Mouse (Mus musculus): ENCODE measurements around the gene Mlxipl. TPM values are rescaled to one million over a fixed set of nuclear protein-coding genes. Genes with fewer than 3 reads are reported as not detected.

Gene Mlxipl
- total and polyA plus RNA-seq, 3 experiments: not detected

- no peak for DNase-seq (ENCODE audit: low read depth, low spot score)
- H3K9ac ChIP-seq (ENCODE audit: control insufficient read depth, low read depth, low read length, poor library complexity, severe bottlenecking): no peak overlapping the region
- H3K79me2 ChIP-seq (ENCODE audit: control insufficient read depth, insufficient read depth, low read length, poor library complexity): no peaks in the 10 kb centered on the region
- no peaks in the 10 kb centered on the region for H3K9me3 ChIP-seq (replicated peaks; ENCODE audit: insufficient read depth, low read length)
- no peaks in the 10 kb centered on the region for H3K4me1 ChIP-seq (ENCODE audit: control insufficient read depth in 1 of 2, insufficient read depth in 2 of 2, low read length in 2 of 2)
- H3K4me3 ChIP-seq (ENCODE audit: control insufficient read depth in 1 of 2, insufficient read depth in 1 of 2, low read depth in 2 of 2, low read length in 2 of 2): no peak overlapping the region
- no peaks in the 10 kb centered on the region for H3K27me3 ChIP-seq (ENCODE audit: control insufficient read depth in 1 of 2, insufficient read depth in 2 of 2, low read length in 2 of 2)
- H3K36me3 ChIP-seq (ENCODE audit: control insufficient read depth in 1 of 2, insufficient read depth in 2 of 2, low read length in 2 of 2): no peaks in the 10 kb centered on the region
- TF ChIP-seq MAZ (IDR thresholded peaks at IDR 0.05; ENCODE audit: low read depth, low read length) (no peak), RAD21 (IDR thresholded peaks at IDR 0.05; ENCODE audit: low read depth, low read length) (no peak), UBTF (IDR thresholded peaks at IDR 0.05; ENCODE audit: borderline replicate concordance, insufficient read depth, low read depth, low read length) (no peak), NRF1 (IDR thresholded peaks at IDR 0.05; ENCODE audit: insufficient read depth, low read depth, low read length, poor library complexity, severe bottlenecking) (no peak), MEF2A (IDR thresholded peaks at IDR 0.05; ENCODE audit: extremely low read depth, insufficient replicate concordance, low read depth, low read length, poor library complexity, severe bottlenecking) (no peak), USF2 (IDR thresholded peaks at IDR 0.05; ENCODE audit: borderline replicate concordance in 1 of 2, insufficient read depth in 1 of 2, low read depth in 1 of 2, low read length in 2 of 2) (no peak), ZNF384 (IDR thresholded peaks at IDR 0.05; ENCODE audit: low read depth, low read length) (no peak), MAX (IDR thresholded peaks at IDR 0.05; ENCODE audit: low read length) (no peak), CHD1 (IDR thresholded peaks at IDR 0.05; ENCODE audit: low read depth, low read length) (no peak), GATA1 (IDR thresholded peaks at IDR 0.05; ENCODE audit: low read depth, low read length) (no peak), CTCF (IDR thresholded peaks at IDR 0.05 in 2 of 3, conservative IDR thresholded peaks at IDR 0.05 in 1 of 3; ENCODE audit: control insufficient read depth in 1 of 3, insufficient read depth in 1 of 3, low read depth in 2 of 3, low read length in 3 of 3, poor library complexity in 1 of 3, severe bottlenecking in 1 of 3) (no peak), E2F4 (IDR thresholded peaks at IDR 0.05; ENCODE audit: borderline replicate concordance, low read depth, low read length) (no peak), RCOR1 (IDR thresholded peaks at IDR 0.05; ENCODE audit: low read depth, low read length) (no peak), JUND (IDR thresholded peaks at IDR 0.05; ENCODE audit: low read depth, low read length) (no peak), MYC (IDR thresholded peaks at IDR 0.05; ENCODE audit: low read depth, low read length) (no peak), CHD2 (IDR thresholded peaks at IDR 0.05; ENCODE audit: low read length) (no peak), POLR2AphosphoS5 (IDR thresholded peaks at IDR 0.05; ENCODE audit: borderline replicate concordance, low read depth, low read length) (no peak)
- H3K27ac ChIP-seq (ENCODE audit: control insufficient read depth, low read depth, low read length): no peak overlapping the region
Measured at GRCm38 (mm10) chr5:135106758-135107256, 17.1 kb downstream of the Mlxipl start.

- Histone ChIP-seq H3K4me3 (ENCODE audit: control insufficient read depth in 1 of 2, insufficient read depth in 1 of 2, low read depth in 2 of 2, low read length in 2 of 2) (no peak overlapping the region), H3K9ac (ENCODE audit: control insufficient read depth, low read depth, low read length, poor library complexity, severe bottlenecking) (no peak overlapping the region), H3K79me2 (ENCODE audit: control insufficient read depth, insufficient read depth, low read length, poor library complexity) (no peaks in the 10 kb centered on the region), H3K9me3 (replicated peaks; ENCODE audit: insufficient read depth, low read length) (no peaks in the 10 kb centered on the region), H3K27ac (ENCODE audit: control insufficient read depth, low read depth, low read length) (no peak overlapping the region), H3K27me3 (ENCODE audit: control insufficient read depth in 1 of 2, insufficient read depth in 2 of 2, low read length in 2 of 2) (no peaks in the 10 kb centered on the region), H3K36me3 (ENCODE audit: control insufficient read depth in 1 of 2, insufficient read depth in 2 of 2, low read length in 2 of 2) (no peaks in the 10 kb centered on the region), H3K4me1 (ENCODE audit: control insufficient read depth in 1 of 2, insufficient read depth in 2 of 2, low read length in 2 of 2) (no peaks in the 10 kb centered on the region)
- DNase-seq (ENCODE audit: low read depth, low spot score): no peak
- TF ChIP-seq MEF2A (IDR thresholded peaks at IDR 0.05; ENCODE audit: extremely low read depth, insufficient replicate concordance, low read depth, low read length, poor library complexity, severe bottlenecking): no peak
- TF ChIP-seq HCFC1 (IDR thresholded peaks at IDR 0.05; ENCODE audit: low read depth, low read length): no peak
- no peak for TF ChIP-seq MAFK (IDR thresholded peaks at IDR 0.05; ENCODE audit: borderline replicate concordance, low read depth, low read length)
- no peak for TF ChIP-seq GABPA (IDR thresholded peaks at IDR 0.05; ENCODE audit: low read depth, low read length)
- TF ChIP-seq RAD21 (IDR thresholded peaks at IDR 0.05; ENCODE audit: low read depth, low read length): no peak
- TF ChIP-seq CTCF (IDR thresholded peaks at IDR 0.05 in 2 of 3, conservative IDR thresholded peaks at IDR 0.05 in 1 of 3; ENCODE audit: control insufficient read depth in 1 of 3, insufficient read depth in 1 of 3, low read depth in 2 of 3, low read length in 3 of 3, poor library complexity in 1 of 3, severe bottlenecking in 1 of 3): no peak
- TF ChIP-seq POLR2AphosphoS5 (IDR thresholded peaks at IDR 0.05; ENCODE audit: borderline replicate concordance, low read depth, low read length): no peak
- no peak for TF ChIP-seq ZMIZ1 (IDR thresholded peaks at IDR 0.05; ENCODE audit: low read depth, low read length)
- no peak for TF ChIP-seq ZNF384 (IDR thresholded peaks at IDR 0.05; ENCODE audit: low read depth, low read length)
- no peak for TF ChIP-seq NELFE (IDR thresholded peaks at IDR 0.05; ENCODE audit: low read depth, low read length)
- TF ChIP-seq JUND (IDR thresholded peaks at IDR 0.05; ENCODE audit: low read depth, low read length): no peak
- TF ChIP-seq MAX (IDR thresholded peaks at IDR 0.05; ENCODE audit: low read length): no peak
- TF ChIP-seq SIN3A (IDR thresholded peaks at IDR 0.05; ENCODE audit: low read length): no peak
Measured at GRCm38 (mm10) chr5:135107521-135108501, 18.1 kb downstream of the Mlxipl start.
